Comparison of ENCODE assay signal across 12 mouse cellular contexts in genomic region chr1:45860349-45860748, GRCm38 (mm10). TPM values are rescaled to one million over a fixed set of nuclear protein-coding genes. Genes with fewer than 3 reads are reported as not detected.
A peak's percentile ranks its signal among the peaks of the same experiment; 100 is the strongest.
DNase-seq lines count a peak whose midpoint lies in the region; ATAC-seq and TF ChIP-seq lines count a peak whose summit lies in the region.
"Had no signal": no experiment of that assay in that cellular context is flagged by ENCODE, and none has a peak within 500 bp of the region (broad histone marks: within the 10 kb centered on the region; RNA-seq: fewer than 3 reads in every experiment).

No protein-coding gene starts in this region.

- no peak overlapping the region for H3K27ac ChIP-seq in hindbrain, postnatal 0 days
- H3K27ac ChIP-seq in hindbrain, embryonic 16.5 days (ENCODE audit: low read depth, low read length) = no peak overlapping the region
- peak overlapping the region; percentile 41; the same call in 1 of the 2 replicates for H3K27ac ChIP-seq in embryonic facial prominence, embryonic 14.5 days (replicated peaks; ENCODE audit: low read depth, low read length)
- peak overlapping the region; percentile 25 for H3K27ac ChIP-seq in liver, embryonic 15.5 days (replicated peaks)
- H3K27ac ChIP-seq in thymus, adult 2 months (ENCODE audit: control insufficient read depth, insufficient read depth, low read length) = no peak overlapping the region
- H3K27ac ChIP-seq: hindbrain, embryonic 15.5 days; limb, embryonic 12.5 days; neural tube, embryonic 12.5 days had no signal

- no peak overlapping the region for H3K4me2 ChIP-seq in hindbrain, postnatal 0 days (ENCODE audit: low read depth, low read length)
- no peak overlapping the region for H3K4me2 ChIP-seq in hindbrain, embryonic 16.5 days (ENCODE audit: low read length)
- 0 out of 2 replicates have a peak overlapping the region, but pooled peaks have one; percentile 2 for H3K4me2 ChIP-seq in embryonic facial prominence, embryonic 14.5 days (ENCODE audit: low read depth, low read length)
- H3K4me2 ChIP-seq in liver, embryonic 15.5 days = no peak overlapping the region
- H3K4me2 ChIP-seq: hindbrain, embryonic 15.5 days; limb, embryonic 12.5 days; neural tube, embryonic 12.5 days had no signal

- no peaks in the 10 kb centered on the region for H3K36me3 ChIP-seq in hindbrain, postnatal 0 days (ENCODE audit: insufficient read depth, low read length)
- H3K36me3 ChIP-seq in hindbrain, embryonic 16.5 days (ENCODE audit: control insufficient read depth, insufficient read depth, low read length) = no peaks in the 10 kb centered on the region
- H3K36me3 ChIP-seq in embryonic facial prominence, embryonic 14.5 days (ENCODE audit: control insufficient read depth, insufficient read depth, low read length) = no peaks in the 10 kb centered on the region
- H3K36me3 ChIP-seq in liver, embryonic 15.5 days (replicated peaks) = no peaks in the 10 kb centered on the region
- H3K36me3 ChIP-seq in thymus, adult 2 months (ENCODE audit: control insufficient read depth, insufficient read depth, low read length) = no peaks in the 10 kb centered on the region
- H3K36me3 ChIP-seq: hindbrain, embryonic 15.5 days; limb, embryonic 12.5 days; neural tube, embryonic 12.5 days had no signal

- DNase-seq in hindbrain, postnatal 0 days (ENCODE audit: low spot score) = peak; percentile 4
- peak; percentile 58 for DNase-seq in A20 (ENCODE audit: low read depth, low spot score)
- peak; percentile 59 for DNase-seq in embryonic facial prominence, embryonic 14.5 days (ENCODE audit: low spot score)
- DNase-seq in left cerebral cortex, postnatal 10 days (ENCODE audit: extremely low spot score in 1 of 2, low spot score in 2 of 2) = no peak
- DNase-seq in adrenal gland, postnatal 4 days (ENCODE audit: low spot score in 2 of 2) = no peak
- no peak for DNase-seq in thymus, adult 2 months

- no peaks in the 10 kb centered on the region for H3K9me3 ChIP-seq in hindbrain, postnatal 0 days (ENCODE audit: low read length)
- no peaks in the 10 kb centered on the region for H3K9me3 ChIP-seq in hindbrain, embryonic 16.5 days (ENCODE audit: control insufficient read depth, low read length)
- H3K9me3 ChIP-seq in embryonic facial prominence, embryonic 14.5 days (ENCODE audit: control insufficient read depth, low read length) = no peaks in the 10 kb centered on the region
- H3K9me3 ChIP-seq in liver, embryonic 15.5 days (replicated peaks) = 0 out of 2 replicates have a peak, but pooled peaks cover 3% of the 10 kb centered on the region
- H3K9me3 ChIP-seq: hindbrain, embryonic 15.5 days; neural tube, embryonic 12.5 days had no signal

- intact Hi-C loops in left cerebral cortex, postnatal 10 days (cut with DNase I) = no loop called here

- no peak overlapping the region for H3K4me3 ChIP-seq in hindbrain, postnatal 0 days (ENCODE audit: low read length)
- H3K4me3 ChIP-seq in hindbrain, embryonic 16.5 days (ENCODE audit: low read length) = no peak overlapping the region
- H3K4me3 ChIP-seq in embryonic facial prominence, embryonic 14.5 days (ENCODE audit: low read depth, low read length) = no peak overlapping the region
- no peak overlapping the region for H3K4me3 ChIP-seq in liver, embryonic 15.5 days (replicated peaks)
- H3K4me3 ChIP-seq in thymus, adult 2 months (ENCODE audit: control insufficient read depth, insufficient read depth, low read length) = no peak overlapping the region
- H3K4me3 ChIP-seq: hindbrain, embryonic 15.5 days; limb, embryonic 12.5 days; neural tube, embryonic 12.5 days had no signal

- no peak overlapping the region for H3K9ac ChIP-seq in hindbrain, postnatal 0 days (replicated peaks; ENCODE audit: low read length)
- H3K9ac ChIP-seq in hindbrain, embryonic 16.5 days (ENCODE audit: low read depth, low read length) = no peak overlapping the region
- H3K9ac ChIP-seq in embryonic facial prominence, embryonic 14.5 days (ENCODE audit: low read depth, low read length) = no peak overlapping the region
- H3K9ac ChIP-seq in liver, embryonic 15.5 days = no peak overlapping the region
- H3K9ac ChIP-seq: hindbrain, embryonic 15.5 days; limb, embryonic 12.5 days; neural tube, embryonic 12.5 days had no signal

- no peak for TF ChIP-seq POLR2A in thymus, adult 2 months (IDR thresholded peaks at IDR 0.05; ENCODE audit: control insufficient read depth, extremely low read depth, insufficient read depth, low read length, poor library complexity)

- no peaks in the 10 kb centered on the region for H3K27me3 ChIP-seq in hindbrain, postnatal 0 days (ENCODE audit: insufficient read depth, low read length)
- H3K27me3 ChIP-seq in hindbrain, embryonic 16.5 days (replicated peaks; ENCODE audit: control insufficient read depth, insufficient read depth, low read length) = no peaks in the 10 kb centered on the region
- H3K27me3 ChIP-seq in embryonic facial prominence, embryonic 14.5 days (replicated peaks; ENCODE audit: control insufficient read depth, insufficient read depth, low read length) = no peaks in the 10 kb centered on the region
- H3K27me3 ChIP-seq in liver, embryonic 15.5 days = no peaks in the 10 kb centered on the region
- H3K27me3 ChIP-seq in thymus, adult 2 months (ENCODE audit: control insufficient read depth, insufficient read depth, low read length) = no peaks in the 10 kb centered on the region
- H3K27me3 ChIP-seq: hindbrain, embryonic 15.5 days; limb, embryonic 12.5 days; neural tube, embryonic 12.5 days had no signal

- TF ChIP-seq CTCF in hindbrain, postnatal 0 days (IDR thresholded peaks at IDR 0.05; ENCODE audit: low read depth) = no peak
- TF ChIP-seq CTCF in thymus, adult 2 months (IDR thresholded peaks at IDR 0.05; ENCODE audit: borderline replicate concordance, control insufficient read depth, extremely low read depth, insufficient read depth, low read length, poor library complexity) = no peak

- no peaks in the 10 kb centered on the region for H3K4me1 ChIP-seq in hindbrain, postnatal 0 days (ENCODE audit: insufficient read depth, low read length)
- no peaks in the 10 kb centered on the region for H3K4me1 ChIP-seq in hindbrain, embryonic 16.5 days (ENCODE audit: control insufficient read depth, insufficient read depth, low read depth, low read length)
- peaks cover 23% of the 10 kb centered on the region for H3K4me1 ChIP-seq in embryonic facial prominence, embryonic 14.5 days (ENCODE audit: control insufficient read depth, insufficient read depth, low read length)
- H3K4me1 ChIP-seq in liver, embryonic 15.5 days (replicated peaks) = peaks cover 11% of the 10 kb centered on the region
- no peaks in the 10 kb centered on the region for H3K4me1 ChIP-seq in thymus, adult 2 months (replicated peaks; ENCODE audit: control insufficient read depth, insufficient read depth, low read length)
- H3K4me1 ChIP-seq: hindbrain, embryonic 15.5 days; neural tube, embryonic 12.5 days had no signal

- WGBS in hindbrain, postnatal 0 days = 68% methylated on average over 5 of the region's 5 CpGs
- WGBS in hindbrain, embryonic 16.5 days = 66% methylated on average over 5 of the region's 5 CpGs
- 28% methylated on average over 5 of the region's 5 CpGs for WGBS in embryonic facial prominence, embryonic 14.5 days
- 39% methylated on average over 5 of the region's 5 CpGs for WGBS in liver, embryonic 15.5 days (ENCODE audit: insufficient replicate concordance)
- 44% methylated on average over 5 of the region's 5 CpGs for WGBS in thymus, adult 2 months

- ATAC-seq in hindbrain, postnatal 0 days = no peak
- no peak for ATAC-seq in hindbrain, embryonic 16.5 days
- no peak; the same call in 1 of the 2 replicates for ATAC-seq in embryonic facial prominence, embryonic 14.5 days (ENCODE audit: low read depth)
- ATAC-seq in liver, embryonic 15.5 days (ENCODE audit: insufficient read depth) = no peak

RNA-seq across cellular contexts. Expression of gene Gm5269, which starts 29.7 kb away (rescaled TPM):
- not detected in 2 replicates for total RNA-seq in hindbrain, postnatal 0 days (2014; rRNA removed)
- polyA plus RNA-seq in hindbrain, postnatal 0 days (2015; fragmentation: Nextera tagmentation; extraction: Ambion mirVana) = not detected in 2 replicates
- polyA plus RNA-seq in hindbrain, embryonic 16.5 days (2015; fragmentation: Nextera tagmentation; extraction: Ambion mirVana) = not detected in 2 replicates
- polyA plus RNA-seq in embryonic facial prominence, embryonic 14.5 days (2014; fragmentation: Nextera tagmentation; extraction: Ambion mirVana) = not detected in 2 replicates
- not detected in 2 replicates for polyA plus RNA-seq in liver, embryonic 15.5 days (2015; fragmentation: Nextera tagmentation; extraction: Ambion mirVana)
- not detected for total RNA-seq in left cerebral cortex, postnatal 10 days (2021)
- total RNA-seq in adrenal gland, postnatal 4 days (2021) = under 1 TPM in 1 of 2 experiments, not detected in 1; 0.42 TPM
- not detected in 2 replicates for polyA plus RNA-seq in thymus, adult 2 months (2012; rRNA removed)
- polyA plus RNA-seq: forebrain, embryonic 11.5 days; hindbrain, embryonic 15.5 days; limb, embryonic 12.5 days; neural tube, embryonic 12.5 days had no signal

Comparison
In these comparisons a context has a peak if more than half of its experiments do, and no peak if none do; other contexts are left out.
1. DNase-seq: peak in hindbrain, postnatal 0 days (single experiment), A20 (single experiment) and embryonic facial prominence, embryonic 14.5 days (single experiment); none in left cerebral cortex, postnatal 10 days (0 of 2), adrenal gland, postnatal 4 days (0 of 2) and thymus, adult 2 months (single experiment).
2. H3K27ac ChIP-seq: peak in embryonic facial prominence, embryonic 14.5 days (single experiment) and liver, embryonic 15.5 days (single experiment); none in hindbrain, postnatal 0 days (single experiment), hindbrain, embryonic 16.5 days (single experiment) and thymus, adult 2 months (single experiment).